Mouse (Mus musculus): ENCODE results near the gene Entpd1.
"Not testable (repeated sequence)": the region's sequence is repeated elsewhere in the genome, so short reads cannot be mapped to it uniquely, and the experiment has no call there.

Gene Entpd1

GRCm38 (mm10) chr19:40611830-40612506, at the start of gene Entpd1, which contains the start of gene Tctn3:
TSS of gene Entpd1 (plus strand) at chr19:40612366.
TSS of gene Tctn3 (minus strand) at chr19:40612233.
- DNase-seq (ENCODE audit: low spot score in 2 of 2) = peak; percentile 77 to 95

GRCm38 (mm10) chr19:40563880-40564645, 48.1 kb upstream of the Entpd1 start:
- no peak for DNase-seq (ENCODE audit: low spot score in 2 of 2)

- DNase-seq (ENCODE audit: low spot score in 2 of 2) = no peak
Measured at GRCm38 (mm10) chr19:40567616-40568015, 44.5 kb upstream of the Entpd1 start.

GRCm38 (mm10) chr19:40570726-40571125, 41.4 kb upstream of the Entpd1 start:
- DNase-seq (ENCODE audit: low spot score in 2 of 2) = no peak

GRCm38 (mm10) chr19:40575438-40575837, 36.7 kb upstream of the Entpd1 start:
- no peak for DNase-seq (ENCODE audit: low spot score in 2 of 2)

GRCm38 (mm10) chr19:40580902-40581301, 31.3 kb upstream of the Entpd1 start:
- DNase-seq (ENCODE audit: low spot score in 2 of 2) = no peak

GRCm38 (mm10) chr19:40581662-40582061, 30.5 kb upstream of the Entpd1 start:
- DNase-seq (ENCODE audit: low spot score in 2 of 2) = no peak

- no peak for DNase-seq (ENCODE audit: low spot score in 2 of 2)
Measured at GRCm38 (mm10) chr19:40586908-40587307, 25.3 kb upstream of the Entpd1 start.

GRCm38 (mm10) chr19:40587491-40588292, 24.5 kb upstream of the Entpd1 start:
- DNase-seq (ENCODE audit: low spot score in 2 of 2) = no peak

- peak; percentile 85 to 88 for DNase-seq (ENCODE audit: low spot score in 2 of 2)
Measured at GRCm38 (mm10) chr19:40588293-40588654, 23.9 kb upstream of the Entpd1 start, which contains the start of gene Aldh18a1. TSS of gene Aldh18a1 (minus strand) at chr19:40588463.

GRCm38 (mm10) chr19:40588847-40589529, 23.2 kb upstream of the Entpd1 start:
- DNase-seq (ENCODE audit: low spot score in 2 of 2) = peak; percentile 80 to 83

GRCm38 (mm10) chr19:40589530-40589880, 22.7 kb upstream of the Entpd1 start:
- no peak for DNase-seq (ENCODE audit: low spot score in 2 of 2)

GRCm38 (mm10) chr19:40595231-40595630, 16.9 kb upstream of the Entpd1 start:
- no peak for DNase-seq (ENCODE audit: low spot score in 2 of 2)

GRCm38 (mm10) chr19:40595831-40596230, 16.3 kb upstream of the Entpd1 start:
- DNase-seq (ENCODE audit: low spot score in 2 of 2) = no peak

- DNase-seq (ENCODE audit: low spot score in 2 of 2) = not testable (repeated sequence)
Measured at GRCm38 (mm10) chr19:40600846-40601245, 11.3 kb upstream of the Entpd1 start.

GRCm38 (mm10) chr19:40601870-40602269, 10.3 kb upstream of the Entpd1 start:
- DNase-seq (ENCODE audit: low spot score in 2 of 2) = no peak

- DNase-seq (ENCODE audit: low spot score in 2 of 2) = no peak
Measured at GRCm38 (mm10) chr19:40605189-40605588, 7.0 kb upstream of the Entpd1 start.

GRCm38 (mm10) chr19:40607676-40608075, 4.5 kb upstream of the Entpd1 start:
- no peak for DNase-seq (ENCODE audit: low spot score in 2 of 2)

GRCm38 (mm10) chr19:40614811-40615210, 2.6 kb downstream of the Entpd1 start:
- no peak for DNase-seq (ENCODE audit: low spot score in 2 of 2)

GRCm38 (mm10) chr19:40616021-40616420, 3.9 kb downstream of the Entpd1 start:
- DNase-seq (ENCODE audit: low spot score in 2 of 2) = no peak

GRCm38 (mm10) chr19:40621616-40622015, 9.4 kb downstream of the Entpd1 start:
- DNase-seq (ENCODE audit: low spot score in 2 of 2) = not testable (repeated sequence)

GRCm38 (mm10) chr19:40625935-40626334, 13.8 kb downstream of the Entpd1 start:
- DNase-seq (ENCODE audit: low spot score in 2 of 2) = no peak

All from urinary bladder, adult 18-20 months (tissue).